Mouse (Mus musculus): ENCODE results near the gene Dgat2. TPM values are rescaled to one million over a fixed set of nuclear protein-coding genes. Genes with fewer than 3 reads are reported as not detected.

Dgat2 gene
- polyA plus RNA-seq, 1 experiment from 2014 or later, result 14.7 TPM

Other genes starting within 250 kb of the Dgat2 start
- 17.6 and 20.2 TPM in 2 replicates for gene Uvrag, start 41.6 kb downstream of the Dgat2 start, polyA plus RNA-seq (2016; fragmentation: Nextera tagmentation; extraction: Ambion mirVana)
- gene Mogat2, start 55.9 kb upstream of the Dgat2 start, polyA plus RNA-seq (2016; fragmentation: Nextera tagmentation; extraction: Ambion mirVana), result 4.9 and 5.3 TPM in 2 replicates
- 12.6 and 13.0 TPM in 2 replicates for gene Map6, start 84.7 kb upstream of the Dgat2 start, polyA plus RNA-seq (2016; fragmentation: Nextera tagmentation; extraction: Ambion mirVana)
- gene Serpinh1, start 170.5 kb upstream of the Dgat2 start, polyA plus RNA-seq (2016; fragmentation: Nextera tagmentation; extraction: Ambion mirVana), result 1,388 and 1,403 TPM in 2 replicates
- gene Gdpd5, start 198.7 kb upstream of the Dgat2 start, polyA plus RNA-seq (2016; fragmentation: Nextera tagmentation; extraction: Ambion mirVana), result 20.3 and 23.4 TPM in 2 replicates